Mouse (Mus musculus) testis, adult 2 months (tissue): ENCODE results near the gene Cdkal1.

Experiments used
- CTCF ChIP-seq: fragments of 200-500 bp; IDR thresholded peaks from 2 replicates; pipeline ENCODE4 v1.5.1; 2012; ENCODE audit warnings: low read depth, mild to moderate bottlenecking, inconsistent platforms, low read length, moderate library complexity; ENCODE audit not compliant: control insufficient read depth, insufficient read depth, insufficient replicate concordance
- POLR2A ChIP-seq: fragments of 200-500 bp; IDR thresholded peaks from 2 replicates; pipeline ENCODE4 v1.6.1; 2012; ENCODE audit warnings: low read depth, mild to moderate bottlenecking, inconsistent platforms, low read length, moderate library complexity; ENCODE audit not compliant: control insufficient read depth

GRCm38 (mm10) chr13:29192697-29193096 is 662.8 kb downstream of the Cdkal1 start:
- TF ChIP-seq CTCF (no peak), POLR2A (no peak)
